Mouse (Mus musculus): ENCODE results near the gene P2ry6.

GRCm38 (mm10) chr7:100904612-100905011, 69.8 kb downstream of the P2ry6 start:
- TF ChIP-seq CTCF (IDR thresholded peaks at IDR 0.05; ENCODE audit: extremely low read depth, insufficient read depth, low read length) (no peak), POLR2A (IDR thresholded peaks at IDR 0.05; ENCODE audit: extremely low read depth, insufficient read depth, low read length) (no peak)
